Mouse (Mus musculus): ENCODE measurements around the gene Wnt10b.

GRCm38 (mm10) chr15:98798903-98799302 lies 21.0 kb upstream of the Wnt10b start:
- TF ChIP-seq CTCF (conservative IDR thresholded peaks at IDR 0.05; ENCODE audit: low read length) = no peak
- TF ChIP-seq POU5F1 (IDR thresholded peaks at IDR 0.05; ENCODE audit: borderline replicate concordance, low read length) = no peak
- TF ChIP-seq NANOG (IDR thresholded peaks at IDR 0.05; ENCODE audit: borderline replicate concordance, low read length) = no peak
